Mouse (Mus musculus): ENCODE measurements at regions not wholly inside any gene's neighbourhood (a gene's known extent, or its start where the extent isn't known, plus 50 kb on each side); places are given as distances from the start of the nearest gene placed in this dataset.

DNA sequence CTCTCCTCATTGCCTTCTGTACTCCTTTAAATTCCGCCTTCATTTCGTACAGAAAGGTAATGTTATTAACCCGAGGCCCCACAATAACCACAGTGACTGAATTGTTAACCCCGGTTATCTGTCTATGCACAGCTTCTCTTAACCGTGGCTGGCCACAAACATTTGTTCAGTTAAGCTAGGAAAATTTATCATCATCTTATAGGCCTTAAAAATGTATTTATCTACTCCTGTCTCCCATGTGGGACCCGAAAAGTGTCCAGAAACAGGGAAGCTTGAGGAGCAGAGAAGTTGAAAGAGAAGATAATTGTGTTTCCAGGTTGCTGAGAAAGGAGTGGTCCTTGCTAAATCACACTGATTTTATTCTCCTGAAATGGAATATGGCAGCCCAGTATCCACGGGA is 206.6 kb upstream of the Trib2 start:
- no peak for TF ChIP-seq CTCF (IDR thresholded peaks at IDR 0.05; ENCODE audit: borderline replicate concordance, extremely low read depth, insufficient read depth, insufficient read length)
- TF ChIP-seq POLR2A (IDR thresholded peaks at IDR 0.05; ENCODE audit: borderline replicate concordance, extremely low read depth, insufficient read depth, insufficient read length, poor library complexity, severe bottlenecking), result no peak

Data from brain, embryonic 14.5 days (tissue).